Mouse (Mus musculus): ENCODE data around the gene Rtf1. TPM values are rescaled to one million over a fixed set of nuclear protein-coding genes. Genes with fewer than 3 reads are reported as not detected.

The Rtf1 gene
- polyA plus RNA-seq, 1 experiment from 2014 or later, result 25.6 TPM

DNA sequence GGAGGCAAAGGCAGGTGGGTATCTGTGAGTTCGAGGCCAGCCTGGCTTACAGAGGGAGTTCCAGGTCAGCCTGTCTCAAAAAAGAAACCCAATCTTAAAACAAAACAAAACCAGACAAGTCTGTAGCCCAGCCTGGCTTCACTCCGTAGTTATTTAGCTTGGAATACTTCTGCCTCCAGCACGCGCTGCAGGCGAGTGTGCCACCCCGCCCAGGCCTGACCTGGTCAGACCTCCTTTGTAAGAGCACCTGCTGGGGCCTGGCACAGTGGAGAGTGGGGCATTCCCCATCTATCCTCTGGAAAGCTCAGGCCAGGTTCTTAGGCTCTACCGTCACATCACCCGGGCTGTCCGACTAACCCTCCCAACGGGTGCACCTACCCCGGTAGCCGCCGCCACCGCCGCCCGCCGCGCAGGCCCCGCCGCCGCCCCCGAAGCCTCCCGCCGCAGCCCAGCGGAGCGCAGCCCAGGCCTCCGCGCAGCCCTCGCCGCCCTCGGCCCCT, 82.8 kb downstream of the Rtf1 start:
- H3K4me1 ChIP-seq, result peaks cover 15% of the 10 kb centered on the region

DNA sequence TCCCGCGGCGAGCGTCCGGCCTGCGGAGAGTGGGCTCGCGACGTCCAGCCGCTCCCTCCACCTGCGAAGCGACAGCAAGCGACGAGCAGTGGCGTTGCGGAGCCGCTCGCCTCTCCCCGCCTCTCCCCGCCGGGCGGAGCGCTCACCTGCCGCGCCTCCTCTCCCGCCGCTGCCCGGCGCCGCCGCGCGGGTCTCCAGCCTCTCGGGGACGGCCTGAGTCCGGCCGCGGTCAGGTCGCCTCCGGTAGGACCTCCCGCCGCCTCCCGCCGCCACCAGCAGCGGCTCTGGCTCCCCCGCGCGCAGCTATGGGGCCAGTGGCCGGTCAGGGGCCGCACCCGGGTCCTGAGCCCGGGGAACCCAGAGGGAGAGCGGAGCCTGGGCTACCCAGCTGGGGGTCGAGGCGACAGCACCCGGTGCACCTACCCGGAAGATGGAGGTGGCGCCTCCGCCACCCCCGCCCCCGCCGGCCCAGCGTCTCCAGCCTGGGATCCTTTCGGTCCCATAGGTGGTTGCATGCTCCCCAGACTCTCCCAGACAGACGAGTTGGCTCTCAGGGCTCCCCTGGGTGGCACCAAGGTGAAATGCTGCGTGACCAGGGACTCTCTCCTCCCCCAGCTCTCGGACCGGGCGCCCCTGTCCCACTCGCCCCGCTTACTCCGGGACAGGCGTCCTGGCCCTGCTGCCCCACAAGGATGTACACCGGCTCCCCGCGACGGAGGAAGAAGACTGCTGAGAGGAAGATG, 83.4 kb downstream of the Rtf1 start:
- H3K4me1 ChIP-seq, result peaks cover 15% of the 10 kb centered on the region
- H3K9me3 ChIP-seq, result no peaks in the 10 kb centered on the region
- H3K9ac ChIP-seq, result peak overlapping the region; percentile 78
- ATAC-seq (ENCODE audit: extremely low read depth, insufficient number of reproducible peaks, low FRiP score, low TSS enrichment), result no peak
- H3K4me3 ChIP-seq, result peak overlapping the region; percentile 73
- peaks cover 2% of the 10 kb centered on the region for H3K36me3 ChIP-seq
- peak overlapping the region; percentile 99 for H3K4me2 ChIP-seq
- under 1% methylated on average over 65 of the region's 77 CpGs for WGBS
- no peak overlapping the region for H3K27ac ChIP-seq (replicated peaks)
- peaks cover 89% of the 10 kb centered on the region for H3K27me3 ChIP-seq (replicated peaks)

More for the DNA sequence above, 82.8 kb downstream of the Rtf1 start:
- Histone ChIP-seq H3K9me3 (no peaks in the 10 kb centered on the region), H3K4me2 (peak overlapping the region; percentile 99), H3K27me3 (replicated peaks) (peaks cover 95% of the 10 kb centered on the region), H3K9ac (peak overlapping the region; percentile 78), H3K27ac (replicated peaks) (no peak overlapping the region), H3K36me3 (no peaks in the 10 kb centered on the region), H3K4me3 (peak overlapping the region; percentile 73)
- WGBS, result 2% methylated on average over 31 of the region's 31 CpGs
- no peak for ATAC-seq (ENCODE audit: extremely low read depth, insufficient number of reproducible peaks, low FRiP score, low TSS enrichment)

DNA sequence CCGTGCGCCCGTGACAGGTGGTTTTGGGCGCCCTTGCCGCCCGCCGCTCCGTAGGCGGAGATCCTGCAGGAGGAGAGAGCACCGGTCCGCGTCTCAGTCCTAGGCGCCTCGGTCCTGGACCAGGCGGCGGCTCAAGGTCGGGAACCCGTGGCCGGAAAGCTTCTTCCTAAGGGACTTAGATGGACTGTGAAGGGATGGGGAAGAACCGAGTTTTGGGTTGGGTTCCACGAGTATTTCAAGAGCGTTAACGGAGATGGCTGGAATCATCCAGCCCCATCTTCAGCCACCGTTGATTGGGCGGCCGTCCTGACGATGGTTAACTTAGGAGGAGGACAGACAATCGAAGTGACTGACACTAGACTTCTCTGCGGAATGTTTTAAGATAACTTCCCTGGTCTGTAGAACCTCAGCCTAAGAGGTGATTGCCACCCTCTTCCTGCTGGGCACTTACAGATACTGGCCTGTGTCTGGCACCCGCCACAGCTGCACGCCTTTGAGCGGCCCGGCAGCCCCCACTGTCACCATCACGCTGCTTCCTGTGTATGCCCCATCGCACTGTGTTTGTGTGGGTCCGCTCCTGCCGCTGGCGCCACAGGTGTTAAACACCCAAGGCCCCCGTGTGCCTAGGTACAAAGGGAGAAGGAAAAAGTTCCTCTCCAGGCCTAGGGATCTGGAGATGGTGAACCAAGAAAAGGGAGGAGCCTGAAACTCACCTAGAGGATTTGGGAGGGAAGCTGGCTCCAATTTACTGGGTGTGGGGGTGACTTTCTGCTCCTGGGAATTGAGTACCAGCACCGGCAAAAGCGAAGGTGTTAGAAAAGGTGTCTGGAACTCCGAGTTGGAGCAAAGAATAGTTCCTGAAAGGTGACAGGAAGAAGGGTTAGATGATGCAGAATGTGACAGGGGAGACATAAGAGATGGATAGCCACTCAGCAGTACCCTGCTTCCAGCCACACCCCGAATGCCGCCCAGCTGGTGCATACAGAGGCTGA, 84.3 kb downstream of the Rtf1 start:
- H3K36me3 ChIP-seq, result peaks cover 11% of the 10 kb centered on the region
- no peak for ATAC-seq (ENCODE audit: extremely low read depth, insufficient number of reproducible peaks, low FRiP score, low TSS enrichment)
- peaks cover 15% of the 10 kb centered on the region for H3K4me1 ChIP-seq
- no peak overlapping the region for H3K27ac ChIP-seq (replicated peaks)
- 5% methylated on average over 44 of the region's 44 CpGs for WGBS
- peak overlapping the region; percentile 99 for H3K4me2 ChIP-seq
- peaks cover 80% of the 10 kb centered on the region for H3K27me3 ChIP-seq (replicated peaks)
- peak overlapping the region; percentile 73 for H3K4me3 ChIP-seq
- peak overlapping the region; percentile 78 for H3K9ac ChIP-seq
- no peaks in the 10 kb centered on the region for H3K9me3 ChIP-seq

DNA sequence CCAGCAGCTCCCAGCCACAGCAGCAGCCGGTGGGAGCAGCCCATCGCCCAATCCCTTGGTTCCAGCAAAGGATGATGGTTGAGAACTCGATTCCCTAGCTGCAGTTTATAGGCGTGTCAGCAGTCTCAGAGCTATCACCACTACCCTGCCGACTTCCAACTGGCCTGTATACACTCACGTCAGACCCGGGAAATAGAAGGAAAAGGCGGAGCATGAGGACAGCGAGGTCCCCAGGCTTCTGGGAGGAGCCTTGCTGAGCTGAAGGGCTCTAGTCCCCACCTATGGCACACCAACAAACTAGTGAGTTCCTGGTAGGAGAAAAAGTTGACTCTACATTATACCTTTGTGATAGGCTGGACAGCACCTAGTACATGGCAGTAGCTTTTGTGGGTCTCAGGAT, 85.4 kb downstream of the Rtf1 start, which contains the start of gene Ltk:
Gene Ltk (minus strand): TSS at position 181 of the 400 bp plus-strand sequence.
- no peak for ATAC-seq (ENCODE audit: extremely low read depth, insufficient number of reproducible peaks, low FRiP score, low TSS enrichment)
- H3K4me2 ChIP-seq, result peak within 1 kb of the TSS; percentile 99
- peaks cover 22% of the 10 kb centered on the region for H3K36me3 ChIP-seq
- H3K27ac ChIP-seq (replicated peaks), result no peak within 1 kb of the TSS
- H3K9me3 ChIP-seq, result no peaks in the 10 kb centered on the region
- H3K4me3 ChIP-seq, result peak within 1 kb of the TSS; percentile 73
- peaks cover 15% of the 10 kb centered on the region for H3K4me1 ChIP-seq
- H3K9ac ChIP-seq, result no peak within 1 kb of the TSS
- 9% methylated on average over 9 of the region's 9 CpGs for WGBS
- H3K27me3 ChIP-seq (replicated peaks), result peaks cover 69% of the 10 kb centered on the region

DNA sequence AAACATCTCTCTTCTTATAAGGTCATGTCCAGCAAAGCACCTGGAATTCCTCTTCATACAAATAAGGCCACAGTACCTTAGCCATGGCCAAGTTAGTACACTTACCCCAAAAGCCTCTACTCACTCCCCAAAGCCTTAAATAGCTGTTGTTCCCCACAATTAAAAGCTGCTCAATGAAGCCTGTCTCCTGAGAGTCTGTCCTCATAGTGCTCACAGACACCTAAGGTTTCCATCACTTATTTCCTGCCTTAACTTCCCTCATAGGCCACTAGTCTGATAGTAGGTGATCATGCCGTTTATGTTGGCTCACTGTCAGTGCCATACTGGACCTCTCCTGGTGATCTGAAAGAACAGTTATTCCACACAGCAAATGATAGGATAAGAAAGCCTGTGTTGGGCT, 87.4 kb downstream of the Rtf1 start:
- Histone ChIP-seq H3K4me1 (peaks cover 15% of the 10 kb centered on the region), H3K27me3 (replicated peaks) (peaks cover 51% of the 10 kb centered on the region)
- 35% methylated on average over 1 of the region's 1 CpGs for WGBS

DNA sequence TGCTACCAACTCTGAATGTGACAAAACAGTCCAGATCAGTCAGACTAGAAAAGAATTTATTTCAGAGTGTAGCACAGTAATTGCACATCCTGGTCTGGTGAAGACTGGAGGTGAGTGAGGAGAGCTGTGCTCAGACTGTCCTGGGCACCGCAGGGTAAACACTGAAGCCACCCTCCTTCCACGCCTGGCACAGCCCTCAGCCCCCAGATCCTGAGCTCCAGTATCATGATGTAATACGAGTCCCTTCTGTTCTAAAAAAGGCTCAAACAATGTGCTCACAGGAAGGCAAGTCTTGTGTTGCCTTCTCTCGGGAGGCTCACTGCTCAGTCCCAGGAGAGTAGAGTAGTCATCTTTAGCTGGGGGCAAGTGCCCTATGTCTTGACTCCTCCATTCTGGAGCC, 89.1 kb downstream of the Rtf1 start:
- no peak overlapping the region for H3K4me2 ChIP-seq
- no peak overlapping the region for H3K27ac ChIP-seq (replicated peaks)
- 52% methylated on average over 4 of the region's 4 CpGs for WGBS
- H3K36me3 ChIP-seq, result peaks cover 51% of the 10 kb centered on the region
- H3K9ac ChIP-seq, result no peak overlapping the region
- ATAC-seq (ENCODE audit: extremely low read depth, insufficient number of reproducible peaks, low FRiP score, low TSS enrichment), result no peak
- H3K9me3 ChIP-seq, result no peaks in the 10 kb centered on the region
- H3K27me3 ChIP-seq (replicated peaks), result peaks cover 34% of the 10 kb centered on the region
- H3K4me3 ChIP-seq, result no peak overlapping the region
- H3K4me1 ChIP-seq, result peaks cover 3% of the 10 kb centered on the region

More for the DNA sequence above, 87.4 kb downstream of the Rtf1 start:
- no peak for ATAC-seq (ENCODE audit: extremely low read depth, insufficient number of reproducible peaks, low FRiP score, low TSS enrichment)
- no peak overlapping the region for H3K4me2 ChIP-seq
- no peak overlapping the region for H3K27ac ChIP-seq (replicated peaks)
- no peak overlapping the region for H3K9ac ChIP-seq
- H3K9me3 ChIP-seq, result no peaks in the 10 kb centered on the region
- no peak overlapping the region for H3K4me3 ChIP-seq
- peaks cover 39% of the 10 kb centered on the region for H3K36me3 ChIP-seq

DNA sequence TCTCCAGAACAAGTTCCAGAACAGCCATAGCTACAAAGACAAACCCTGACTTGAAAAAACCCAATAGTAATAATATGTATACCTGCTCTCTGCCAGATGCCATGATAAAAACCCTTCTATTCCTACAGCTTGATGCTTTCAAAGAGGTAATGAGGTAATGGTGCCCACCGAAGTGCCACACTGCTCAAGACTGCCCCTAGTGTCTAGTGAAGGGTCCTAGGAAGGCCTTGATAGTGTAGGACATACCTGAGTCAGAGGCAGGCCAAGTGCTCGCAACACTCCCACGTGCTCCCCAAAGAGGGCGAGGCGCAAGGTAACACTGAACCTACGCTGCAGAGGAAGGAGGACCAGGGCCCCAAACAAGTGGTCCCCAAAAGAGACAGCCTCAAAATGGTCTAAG, 92.4 kb downstream of the Rtf1 start:
- no peak overlapping the region for H3K27ac ChIP-seq (replicated peaks)
- peaks cover 84% of the 10 kb centered on the region for H3K36me3 ChIP-seq
- no peak for ATAC-seq (ENCODE audit: extremely low read depth, insufficient number of reproducible peaks, low FRiP score, low TSS enrichment)
- no peaks in the 10 kb centered on the region for H3K4me1 ChIP-seq
- H3K4me3 ChIP-seq, result no peak overlapping the region
- H3K27me3 ChIP-seq (replicated peaks), result peaks cover 4% of the 10 kb centered on the region; the same call in 1 of the 2 replicates
- 84% methylated on average over 6 of the region's 6 CpGs for WGBS
- no peak overlapping the region for H3K9ac ChIP-seq
- no peak overlapping the region for H3K4me2 ChIP-seq
- no peaks in the 10 kb centered on the region for H3K9me3 ChIP-seq

Other genes with a start within 250 kb of the Rtf1 start
- gene Ino80, start 197.4 kb upstream of the Rtf1 start, polyA plus RNA-seq (2015; fragmentation: Nextera tagmentation; extraction: Ambion mirVana), result 2.4 and 2.6 TPM in 2 replicates
- gene Exd1, start 127.4 kb upstream of the Rtf1 start, polyA plus RNA-seq (2015; fragmentation: Nextera tagmentation; extraction: Ambion mirVana), result 0.13 and 0.20 TPM in 2 replicates
- gene Chp1, start 127.4 kb upstream of the Rtf1 start, polyA plus RNA-seq (2015; fragmentation: Nextera tagmentation; extraction: Ambion mirVana), result 40.6 and 46.4 TPM in 2 replicates
- gene Nusap1, start 56.8 kb upstream of the Rtf1 start, polyA plus RNA-seq (2015; fragmentation: Nextera tagmentation; extraction: Ambion mirVana), result 43.6 and 46.0 TPM in 2 replicates
- gene Oip5, start 56.6 kb upstream of the Rtf1 start, polyA plus RNA-seq (2015; fragmentation: Nextera tagmentation; extraction: Ambion mirVana), result 20.4 and 22.8 TPM in 2 replicates
- 49.0 and 53.0 TPM in 2 replicates for gene Ndufaf1, start 12.2 kb upstream of the Rtf1 start, polyA plus RNA-seq (2015; fragmentation: Nextera tagmentation; extraction: Ambion mirVana)
- 1.8 and 2.1 TPM in 2 replicates for gene Itpka, start 67.3 kb downstream of the Rtf1 start, polyA plus RNA-seq (2015; fragmentation: Nextera tagmentation; extraction: Ambion mirVana)
- gene Ltk, start 85.4 kb downstream of the Rtf1 start, polyA plus RNA-seq (2015; fragmentation: Nextera tagmentation; extraction: Ambion mirVana), result 0.10 and 0.19 TPM in 2 replicates
- gene Rpap1, start 112.5 kb downstream of the Rtf1 start, polyA plus RNA-seq (2015; fragmentation: Nextera tagmentation; extraction: Ambion mirVana), result 17.6 and 19.4 TPM in 2 replicates
- 7.3 and 7.9 TPM in 2 replicates for gene Tyro3, start 122.7 kb downstream of the Rtf1 start, polyA plus RNA-seq (2015; fragmentation: Nextera tagmentation; extraction: Ambion mirVana)
- gene Mga, start 222.2 kb downstream of the Rtf1 start, polyA plus RNA-seq (2015; fragmentation: Nextera tagmentation; extraction: Ambion mirVana), result 15.4 and 17.7 TPM in 2 replicates